Mouse (Mus musculus): Measurements from ENCODE around the gene Phrf1.

The Phrf1 gene

DNA sequence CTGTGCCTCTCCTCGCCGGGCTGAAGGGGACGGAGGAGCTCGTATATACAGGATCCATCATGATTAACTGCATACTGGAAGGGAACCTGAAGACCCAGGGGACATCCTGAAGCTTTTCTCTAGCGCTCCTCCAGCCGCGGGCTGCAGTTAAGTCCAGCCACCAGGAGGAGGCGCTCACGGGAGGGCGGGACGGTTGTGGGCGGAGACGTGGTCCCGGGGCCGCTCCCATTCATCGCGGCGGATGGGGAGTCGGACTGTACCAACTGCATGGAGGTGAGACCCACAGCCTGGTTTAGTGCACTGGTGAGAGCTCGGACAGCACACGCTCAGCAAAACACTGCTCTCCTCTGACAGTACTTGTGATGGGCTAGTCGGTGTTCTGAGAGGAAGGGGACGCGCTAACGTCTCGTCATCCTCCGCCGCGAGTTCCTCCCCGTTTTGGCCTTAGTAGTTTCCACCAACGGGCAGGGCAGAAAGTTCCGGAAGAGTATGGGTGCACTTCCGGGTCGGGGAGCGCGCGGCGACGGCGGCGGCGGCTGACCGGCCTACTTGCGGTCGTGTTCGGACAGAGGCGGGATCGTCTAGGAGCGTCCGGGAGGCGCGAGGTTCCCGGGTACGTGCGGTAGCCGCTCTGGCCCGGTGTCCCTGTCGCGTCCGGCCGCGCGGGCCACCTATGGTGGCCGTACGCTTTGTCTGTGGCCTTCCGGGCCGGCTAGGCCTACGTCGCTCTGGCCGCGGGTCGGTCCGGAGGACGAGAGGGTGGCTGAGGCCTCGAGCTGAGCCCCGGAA lies at the start of gene Phrf1:
Phrf1 (plus strand) TSS at position 506 of the 789 bp plus-strand sequence.
- peak; percentile 83 for DNase-seq (ENCODE audit: low read depth, low spot score)

GRCm38 (mm10) chr7:141188194-141188593 lies 40.4 kb upstream of the Phrf1 start:
- DNase-seq (ENCODE audit: low read depth, low spot score): no peak

- no peak for DNase-seq (ENCODE audit: low read depth, low spot score)
These were observed 39.9 kb upstream of the Phrf1 start for GRCm38 (mm10) chr7:141188733-141189132.

GRCm38 (mm10) chr7:141190220-141190619 lies 38.4 kb upstream of the Phrf1 start:
- no peak for DNase-seq (ENCODE audit: low read depth, low spot score)

DNA sequence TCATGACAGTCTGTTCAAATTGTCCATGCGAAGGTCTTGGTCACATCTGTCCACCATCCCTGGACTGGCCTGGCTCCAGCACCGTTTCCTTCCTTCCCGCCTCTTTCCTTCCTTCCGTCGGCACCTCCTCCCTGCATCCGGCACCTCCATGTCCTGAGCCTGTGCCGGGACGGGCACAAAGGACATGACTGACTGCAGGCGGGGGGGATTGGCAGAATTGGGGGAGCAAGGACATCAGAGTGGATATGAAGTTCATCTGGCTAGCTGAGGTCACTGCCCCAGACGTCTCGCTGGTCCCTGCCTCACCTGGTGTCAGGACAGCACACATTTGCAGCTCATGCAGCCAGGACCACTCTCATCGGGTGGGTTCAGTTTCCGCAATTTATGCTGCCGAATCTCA lies 37.5 kb upstream of the Phrf1 start:
- DNase-seq (ENCODE audit: low read depth, low spot score): no peak

DNA sequence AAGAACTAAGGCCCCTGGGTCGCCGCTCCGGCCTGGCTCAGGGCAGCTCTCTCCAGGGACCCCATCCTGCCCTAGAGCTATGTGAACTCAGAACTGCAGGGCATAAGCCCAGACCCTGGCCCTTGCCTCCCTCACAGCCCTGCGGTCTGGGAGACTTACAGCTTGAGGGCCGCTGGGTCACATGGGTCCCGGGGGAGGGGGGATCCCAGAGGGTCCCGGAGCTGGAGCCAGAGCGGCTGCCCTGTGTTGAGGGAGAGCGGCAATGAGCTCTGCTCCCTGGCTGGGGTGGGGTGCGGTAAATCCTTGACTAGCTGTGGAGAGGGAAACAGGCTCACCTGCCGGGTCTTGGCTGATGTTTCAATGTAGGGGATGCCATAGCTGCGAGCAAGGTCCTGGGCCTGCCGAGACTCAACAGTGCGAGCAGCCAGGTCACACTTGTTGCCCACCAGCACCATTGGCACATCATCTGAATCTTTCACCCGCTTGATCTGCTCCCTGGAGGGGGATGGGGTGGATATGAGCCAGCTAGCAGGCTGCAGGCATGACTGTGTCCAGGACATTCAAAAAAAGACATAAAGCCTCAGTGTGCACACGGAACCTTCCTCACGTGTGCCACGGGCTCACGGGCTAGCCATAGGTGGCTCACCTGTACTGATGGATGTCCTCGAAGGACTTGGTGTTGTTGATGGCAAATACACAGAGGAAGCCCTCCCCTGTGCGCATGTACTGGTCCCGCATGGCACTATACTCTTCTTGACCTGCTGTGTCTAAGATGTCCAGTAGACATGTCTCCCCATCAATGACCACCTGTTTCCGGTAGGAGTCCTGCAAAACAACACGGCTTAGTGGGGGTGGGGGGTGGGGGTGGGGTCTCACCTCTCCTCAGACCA lies 36.5 kb upstream of the Phrf1 start:
- no peak for DNase-seq (ENCODE audit: low read depth, low spot score)

DNA sequence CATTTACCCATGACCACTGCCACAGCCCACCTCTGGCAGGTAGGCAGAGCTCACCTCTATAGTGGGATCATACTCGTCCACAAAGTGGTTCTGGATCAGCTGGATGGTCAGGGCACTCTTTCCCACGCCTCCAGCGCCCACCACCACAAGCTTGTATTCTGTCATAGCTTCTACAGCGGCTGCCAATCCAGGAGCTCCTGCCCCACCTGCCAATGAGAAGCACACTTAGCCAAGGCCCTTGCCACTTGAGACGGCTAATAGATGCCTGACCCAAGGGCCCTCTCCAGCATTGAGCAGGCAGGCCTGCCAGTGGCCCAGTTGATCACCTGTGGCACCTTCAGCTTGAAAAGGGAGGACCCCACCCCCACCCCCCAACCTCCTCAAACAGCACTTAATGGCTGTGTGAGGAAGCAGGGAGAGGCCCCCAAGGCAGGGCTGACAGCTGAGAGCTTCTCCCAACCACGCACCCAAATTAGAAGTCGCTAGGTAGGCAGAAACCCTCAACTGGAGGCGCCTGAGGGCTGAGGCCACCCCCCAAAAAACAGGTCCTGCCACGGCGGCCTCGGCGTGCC lies 35.7 kb upstream of the Phrf1 start:
- peak; percentile 36 for DNase-seq (ENCODE audit: low read depth, low spot score)

DNA sequence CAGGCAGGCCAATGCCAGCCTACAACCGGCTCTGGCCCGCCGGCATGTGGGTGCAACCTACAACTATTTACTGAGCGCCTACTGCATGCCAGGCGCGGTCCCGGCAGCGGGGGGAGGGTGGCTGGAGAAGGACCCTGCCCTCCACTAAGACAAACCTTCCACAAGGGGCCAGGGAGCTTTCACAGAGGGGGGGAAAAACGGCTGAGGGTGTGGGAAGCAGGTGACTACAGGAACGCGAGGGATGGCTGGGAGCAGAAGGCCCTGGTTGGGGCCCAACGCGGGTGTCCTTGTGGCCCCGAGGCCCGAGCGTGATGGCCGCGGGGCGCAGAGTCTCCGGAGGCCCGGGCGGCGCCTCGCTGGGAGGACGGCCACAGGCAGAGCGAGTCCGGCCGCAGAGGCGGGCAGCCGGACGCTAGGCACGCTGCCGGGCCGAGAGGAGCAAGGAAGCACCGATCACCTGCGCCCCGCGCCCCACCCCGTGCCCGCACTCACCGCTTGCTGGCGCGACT lies 35.2 kb upstream of the Phrf1 start:
- DNase-seq (ENCODE audit: low read depth, low spot score): peak; percentile 16

- peak; percentile 96 for DNase-seq (ENCODE audit: low read depth, low spot score)
These were observed 34.6 kb upstream of the Phrf1 start, which contains the start of the genes Hras and Lrrc56 for GRCm38 (mm10) chr7:141193948-141194347. Gene Hras (minus strand): TSS chr7:141194005. Gene Lrrc56 (plus strand): TSS chr7:141194157.

DNA sequence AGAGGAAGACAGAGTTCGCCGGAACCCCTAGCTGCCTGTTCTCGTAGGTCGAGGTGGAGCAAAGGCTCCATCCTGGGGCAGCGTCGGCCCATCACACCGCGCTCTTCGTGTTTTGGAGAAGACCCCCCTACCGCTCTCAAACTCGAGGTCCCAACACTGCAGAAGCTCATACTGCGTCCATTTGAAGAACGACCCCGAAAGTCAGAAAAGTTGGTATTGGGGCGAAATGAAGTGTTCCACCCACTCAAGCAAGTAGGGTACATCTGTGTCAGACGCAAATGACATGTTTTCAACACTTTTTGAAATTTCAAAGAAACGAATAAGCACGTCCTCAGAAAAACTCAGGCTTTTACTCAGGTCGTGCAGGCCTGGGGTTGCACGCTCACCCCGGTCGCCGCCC lies 34.2 kb upstream of the Phrf1 start:
- DNase-seq (ENCODE audit: low read depth, low spot score): no peak

GRCm38 (mm10) chr7:141194830-141195229 lies 33.8 kb upstream of the Phrf1 start:
- DNase-seq (ENCODE audit: low read depth, low spot score): peak; percentile 60

- no peak for DNase-seq (ENCODE audit: low read depth, low spot score)
These were observed 32.8 kb upstream of the Phrf1 start for GRCm38 (mm10) chr7:141195754-141196153.

DNA sequence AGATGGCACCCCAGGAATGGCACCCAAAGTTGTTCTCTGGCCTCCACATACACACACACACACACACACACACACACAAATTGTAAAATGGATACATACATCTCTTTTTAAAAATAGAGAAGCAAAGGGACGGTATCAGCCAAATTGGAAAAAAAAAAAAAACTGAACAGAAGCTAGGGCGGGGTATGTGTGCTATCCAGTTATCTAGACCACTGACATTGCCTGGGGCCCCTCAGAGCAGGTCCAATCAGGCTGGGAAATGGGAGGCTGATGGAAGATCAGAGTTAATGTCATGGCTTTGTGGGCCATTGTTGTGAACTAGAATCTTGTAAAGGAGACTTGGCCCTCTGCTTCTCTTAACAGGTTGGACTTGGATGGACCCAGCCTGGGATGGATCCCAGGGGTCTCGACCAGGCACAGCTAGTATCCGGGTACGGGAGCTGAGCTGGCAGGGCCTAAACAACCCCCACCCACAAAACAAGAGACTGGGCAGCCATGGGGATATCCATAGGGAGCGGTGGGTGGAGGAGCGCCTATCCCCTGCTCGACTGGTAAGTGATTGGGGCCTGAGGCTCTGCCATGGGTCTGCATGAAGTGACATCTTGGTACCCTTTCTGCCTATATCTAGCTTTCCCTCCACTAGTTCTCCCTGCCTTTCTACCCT lies 31.8 kb upstream of the Phrf1 start:
- no peak for DNase-seq (ENCODE audit: low read depth, low spot score)

DNA sequence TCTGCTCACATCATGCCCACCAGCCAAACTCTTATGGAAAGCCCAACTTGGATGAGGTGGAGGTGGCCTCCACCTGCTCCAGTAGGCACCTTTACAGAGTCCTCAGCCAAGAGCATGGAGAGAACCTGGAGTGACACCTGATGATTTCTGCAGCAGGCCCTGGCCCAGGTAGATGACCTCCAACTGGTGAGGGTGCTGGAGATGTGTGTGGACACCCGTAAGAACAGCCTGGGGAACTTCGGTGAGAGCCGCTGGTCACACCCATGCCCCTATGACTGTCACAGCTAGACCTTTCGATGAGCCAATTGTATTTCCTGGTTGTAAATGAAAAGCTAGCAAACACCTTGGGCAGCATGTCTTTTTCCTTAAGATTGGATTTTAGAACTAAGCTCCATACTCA lies 30.5 kb upstream of the Phrf1 start:
- DNase-seq (ENCODE audit: low read depth, low spot score): no peak

DNA sequence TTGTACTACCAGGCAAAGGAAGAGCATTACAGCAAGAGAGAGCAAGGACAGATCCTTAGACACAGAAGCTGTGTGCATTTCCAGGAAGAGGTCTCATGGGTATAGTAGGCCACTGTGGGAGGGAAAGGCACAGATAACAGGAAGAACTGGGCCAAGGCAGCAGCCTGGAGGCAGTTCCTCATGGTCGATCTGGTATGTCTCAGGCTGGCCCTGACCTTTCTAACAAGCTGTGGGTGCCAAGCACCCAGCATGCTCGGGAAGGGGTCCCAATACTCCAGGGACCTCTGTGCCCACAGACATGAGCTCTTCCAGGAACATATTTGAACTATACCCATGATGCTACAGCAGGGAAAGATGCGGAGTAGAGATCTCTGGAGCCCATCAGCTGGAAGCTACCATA lies 24.0 kb upstream of the Phrf1 start:
- no peak for DNase-seq (ENCODE audit: low read depth, low spot score)

- DNase-seq (ENCODE audit: low read depth, low spot score): no peak
These were observed 23.1 kb upstream of the Phrf1 start for GRCm38 (mm10) chr7:141205504-141205903.

GRCm38 (mm10) chr7:141206182-141206937 lies 22.2 kb upstream of the Phrf1 start:
- no peak for DNase-seq (ENCODE audit: low read depth, low spot score)

DNA sequence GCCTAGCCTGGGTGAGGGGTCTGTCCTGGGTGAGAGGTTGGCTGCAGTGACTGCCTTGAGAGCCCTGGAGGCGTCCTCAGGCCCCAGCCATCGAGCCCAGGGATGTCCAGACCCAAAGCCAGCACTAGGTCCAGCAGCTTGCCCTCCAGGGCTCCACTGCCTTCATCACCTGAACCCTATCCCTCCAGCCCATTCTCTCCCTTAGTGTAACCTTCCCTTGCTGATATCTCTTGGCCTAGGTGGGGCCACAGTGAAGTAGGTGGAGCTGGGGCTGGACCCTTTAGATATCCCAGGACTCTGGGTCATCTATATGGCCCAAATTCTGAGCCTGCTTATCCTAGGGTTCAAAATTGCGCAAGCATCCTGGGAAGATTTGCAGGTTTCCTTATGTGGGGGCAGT lies 19.1 kb upstream of the Phrf1 start:
- DNase-seq (ENCODE audit: low read depth, low spot score): no peak

GRCm38 (mm10) chr7:141210137-141210536 lies 18.4 kb upstream of the Phrf1 start:
- DNase-seq (ENCODE audit: low read depth, low spot score): no peak

GRCm38 (mm10) chr7:141210606-141211131 lies 17.9 kb upstream of the Phrf1 start:
- no peak for DNase-seq (ENCODE audit: low read depth, low spot score)

Data from skeletal muscle tissue, adult 2 months (tissue).